ENCODE assay signal across 20 mouse cellular contexts in the genomic region with DNA sequence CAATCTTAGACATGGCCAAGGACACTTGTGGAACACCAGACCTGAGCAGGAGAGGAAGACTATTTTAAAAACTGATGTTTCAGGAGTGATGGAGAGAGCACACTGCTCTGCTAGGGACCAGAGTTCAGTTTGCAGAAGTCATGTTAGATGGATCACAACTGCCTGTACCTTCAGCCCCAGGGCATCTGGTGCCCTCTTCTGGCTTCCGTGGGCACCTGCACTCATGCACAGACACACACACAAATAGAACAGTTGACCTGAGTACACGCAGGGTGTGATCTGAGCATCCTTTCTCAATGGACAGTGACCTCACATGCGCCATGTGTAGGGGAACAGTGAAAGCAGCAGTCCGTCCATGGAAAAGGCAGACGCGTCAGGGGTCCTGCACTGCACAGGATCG. TPM values are rescaled to one million over a fixed set of nuclear protein-coding genes. Genes with fewer than 3 reads are reported as not detected.
DNase-seq lines count a peak whose midpoint lies in the region; ATAC-seq and TF ChIP-seq lines count a peak whose summit lies in the region.
"Had no signal": no experiment of that assay in that cellular context is flagged by ENCODE, and none has a peak within 500 bp of the region (broad histone marks: within the 10 kb centered on the region; RNA-seq: fewer than 3 reads in every experiment).

No protein-coding gene starts in this region.

- no peaks in the 10 kb centered on the region for H3K4me1 ChIP-seq in forebrain, postnatal 0 days (ENCODE audit: insufficient read depth)
- no peaks in the 10 kb centered on the region for H3K4me1 ChIP-seq in forebrain, embryonic 10.5 days
- no peaks in the 10 kb centered on the region for H3K4me1 ChIP-seq in liver, embryonic 14.5 days (replicated peaks; ENCODE audit: control insufficient read depth in 2 of 2, insufficient read depth in 2 of 2, low read length in 1 of 2)
- H3K4me1 ChIP-seq in liver, embryonic 12.5 days: no peaks in the 10 kb centered on the region
- peaks cover 7% of the 10 kb centered on the region; the same call in 1 of the 2 replicates for H3K4me1 ChIP-seq in bone marrow, adult 2 months (ENCODE audit: control insufficient read depth, insufficient read depth, low read length)
- H3K4me1 ChIP-seq in kidney, embryonic 14.5 days (ENCODE audit: control insufficient read depth, insufficient read depth, low read length): no peaks in the 10 kb centered on the region
- H3K4me1 ChIP-seq: embryonic facial prominence, embryonic 10.5 days; hindbrain, embryonic 15.5 days; kidney, embryonic 15.5 days; lung, embryonic 15.5 days had no signal

- H3K27ac ChIP-seq in forebrain, postnatal 0 days (ENCODE audit: low read depth, low read length): no peak overlapping the region
- no peak overlapping the region for H3K27ac ChIP-seq in forebrain, embryonic 10.5 days
- H3K27ac ChIP-seq in liver, embryonic 14.5 days: no peak overlapping the region
- H3K27ac ChIP-seq in liver, embryonic 12.5 days: no peak overlapping the region
- H3K27ac ChIP-seq in bone marrow, adult 2 months (ENCODE audit: control insufficient read depth, insufficient read depth, low read depth, low read length, poor library complexity): no peak overlapping the region
- H3K27ac ChIP-seq in kidney, embryonic 14.5 days (ENCODE audit: low read depth, low read length): no peak overlapping the region
- H3K27ac ChIP-seq: embryonic facial prominence, embryonic 10.5 days; hindbrain, embryonic 15.5 days; kidney, embryonic 15.5 days; lung, embryonic 15.5 days; midbrain, embryonic 10.5 days had no signal

- peak; percentile 22; the same call in 1 of the 2 replicates for TF ChIP-seq CTCF in forebrain, postnatal 0 days (IDR thresholded peaks at IDR 0.05; ENCODE audit: low read depth)
- peak; percentile 74 for TF ChIP-seq CTCF in liver, embryonic 14.5 days (IDR thresholded peaks at IDR 0.05; ENCODE audit: low read depth)
- peak; percentile 49; the same call in 1 of the 2 replicates for TF ChIP-seq CTCF in bone marrow, adult 2 months (IDR thresholded peaks at IDR 0.05; ENCODE audit: control insufficient read depth, insufficient read depth, low read length)

- H3K4me2 ChIP-seq in forebrain, postnatal 0 days (ENCODE audit: low read depth): no peak overlapping the region
- no peak overlapping the region for H3K4me2 ChIP-seq in liver, embryonic 14.5 days (ENCODE audit: low read depth)
- H3K4me2 ChIP-seq in liver, embryonic 12.5 days: no peak overlapping the region
- H3K4me2 ChIP-seq in kidney, embryonic 14.5 days (replicated peaks; ENCODE audit: low read depth, low read length): no peak overlapping the region
- H3K4me2 ChIP-seq: hindbrain, embryonic 15.5 days; kidney, embryonic 15.5 days; lung, embryonic 15.5 days had no signal

- peaks cover 52% of the 10 kb centered on the region for H3K36me3 ChIP-seq in forebrain, postnatal 0 days (ENCODE audit: insufficient read depth)
- H3K36me3 ChIP-seq in forebrain, embryonic 10.5 days (replicated peaks): peaks cover 99% of the 10 kb centered on the region
- peaks cover 83% of the 10 kb centered on the region for H3K36me3 ChIP-seq in liver, embryonic 14.5 days (replicated peaks; ENCODE audit: control insufficient read depth, insufficient read depth, low read depth)
- peaks cover 100% of the 10 kb centered on the region for H3K36me3 ChIP-seq in liver, embryonic 12.5 days
- peaks cover 93% of the 10 kb centered on the region for H3K36me3 ChIP-seq in kidney, embryonic 14.5 days (ENCODE audit: control insufficient read depth, insufficient read depth, low read length)

- no peaks in the 10 kb centered on the region for H3K27me3 ChIP-seq in forebrain, postnatal 0 days (ENCODE audit: insufficient read depth, low read length)
- H3K27me3 ChIP-seq in forebrain, embryonic 10.5 days (ENCODE audit: poor library complexity, severe bottlenecking): no peaks in the 10 kb centered on the region
- no peaks in the 10 kb centered on the region for H3K27me3 ChIP-seq in liver, embryonic 14.5 days (ENCODE audit: control insufficient read depth, insufficient read depth, low read length)
- H3K27me3 ChIP-seq in liver, embryonic 12.5 days (replicated peaks): no peaks in the 10 kb centered on the region
- H3K27me3 ChIP-seq in kidney, embryonic 14.5 days (ENCODE audit: control insufficient read depth, insufficient read depth, low read length): no peaks in the 10 kb centered on the region
- H3K27me3 ChIP-seq: hindbrain, embryonic 15.5 days; kidney, embryonic 15.5 days; lung, embryonic 15.5 days; Patski had no signal

- no peak for DNase-seq in forebrain, postnatal 0 days
- DNase-seq in forebrain, embryonic 10.5 days (ENCODE audit: extremely low spot score, low spot score): no peak
- DNase-seq in liver, embryonic 14.5 days (ENCODE audit: low read depth in 3 of 3, low spot score in 3 of 3): no peak
- peak; percentile 54 for DNase-seq in 416B (ENCODE audit: low read depth)
- DNase-seq in cerebellum, adult 18-20 months: no peak
- DNase-seq: adrenal gland, adult 2 months; B cell, adult 2 months; cerebellum, postnatal 10 days; heart, adult 11 months; heart, postnatal 14 days; left cerebral cortex, postnatal 4 days had no signal

- no peak for TF ChIP-seq POLR2A in bone marrow, adult 2 months (IDR thresholded peaks at IDR 0.05; ENCODE audit: borderline replicate concordance, control insufficient read depth, low read depth, low read length)

- TF ChIP-seq EP300 in liver, embryonic 14.5 days (IDR thresholded peaks at IDR 0.05; ENCODE audit: low read depth): no peak

- WGBS in forebrain, postnatal 0 days: 96% methylated on average over 7 of the region's 7 CpGs
- 96% methylated on average over 7 of the region's 7 CpGs for WGBS in forebrain, embryonic 10.5 days
- 91% methylated on average over 7 of the region's 7 CpGs for WGBS in liver, embryonic 14.5 days (ENCODE audit: insufficient replicate concordance)
- 89% methylated on average over 7 of the region's 7 CpGs for WGBS in liver, embryonic 12.5 days (ENCODE audit: insufficient replicate concordance)
- 91% methylated on average over 7 of the region's 7 CpGs for WGBS in bone marrow, adult 2 months
- 94% methylated on average over 7 of the region's 7 CpGs for WGBS in kidney, embryonic 14.5 days

- H3K9me3 ChIP-seq in forebrain, postnatal 0 days (ENCODE audit: low read length): no peaks in the 10 kb centered on the region
- no peaks in the 10 kb centered on the region for H3K9me3 ChIP-seq in forebrain, embryonic 10.5 days
- H3K9me3 ChIP-seq in liver, embryonic 14.5 days (ENCODE audit: control insufficient read depth, low read length): no peaks in the 10 kb centered on the region
- no peaks in the 10 kb centered on the region for H3K9me3 ChIP-seq in liver, embryonic 12.5 days (replicated peaks)
- no peaks in the 10 kb centered on the region for H3K9me3 ChIP-seq in kidney, embryonic 14.5 days (ENCODE audit: control insufficient read depth, low read length)
- H3K9me3 ChIP-seq: hindbrain, embryonic 15.5 days; kidney, embryonic 15.5 days; lung, embryonic 15.5 days; midbrain, embryonic 10.5 days had no signal

- ATAC-seq in forebrain, postnatal 0 days: no peak
- ATAC-seq in liver, embryonic 14.5 days (ENCODE audit: insufficient read depth): no peak
- no peak for ATAC-seq in liver, embryonic 12.5 days
- no peak for ATAC-seq in kidney, embryonic 14.5 days (ENCODE audit: low FRiP score, low TSS enrichment)
- ATAC-seq: Patski had no signal

- no peak overlapping the region for H3K9ac ChIP-seq in forebrain, postnatal 0 days
- no peak overlapping the region for H3K9ac ChIP-seq in liver, embryonic 14.5 days (replicated peaks)
- H3K9ac ChIP-seq in liver, embryonic 12.5 days: no peak overlapping the region
- H3K9ac ChIP-seq in kidney, embryonic 14.5 days (ENCODE audit: low read depth, low read length): no peak overlapping the region
- H3K9ac ChIP-seq: hindbrain, embryonic 15.5 days; kidney, embryonic 15.5 days; lung, embryonic 15.5 days had no signal

- H3K4me3 ChIP-seq in forebrain, postnatal 0 days (ENCODE audit: low read depth, low read length): no peak overlapping the region
- H3K4me3 ChIP-seq in forebrain, embryonic 10.5 days: no peak overlapping the region
- no peak overlapping the region for H3K4me3 ChIP-seq in liver, embryonic 14.5 days (ENCODE audit: insufficient read depth in 1 of 2, low read depth in 2 of 2, low read length in 2 of 2)
- H3K4me3 ChIP-seq in liver, embryonic 12.5 days: no peak overlapping the region
- no peak overlapping the region for H3K4me3 ChIP-seq in bone marrow, adult 2 months (replicated peaks; ENCODE audit: control insufficient read depth, low read depth, low read length)
- H3K4me3 ChIP-seq in kidney, embryonic 14.5 days (ENCODE audit: low read length): no peak overlapping the region
- H3K4me3 ChIP-seq: embryonic facial prominence, embryonic 10.5 days; hindbrain, embryonic 15.5 days; kidney, embryonic 15.5 days; lung, embryonic 15.5 days; midbrain, embryonic 10.5 days had no signal

RNA-seq across cellular contexts. Expression of gene Ctu2, which starts 7.9 kb away (rescaled TPM):
- 58.0 and 69.7 TPM in 2 replicates for total RNA-seq in forebrain, postnatal 0 days (2014; rRNA removed)
- 89.7 and 99.5 TPM in 2 replicates for polyA plus RNA-seq in forebrain, postnatal 0 days (2015; fragmentation: Nextera tagmentation; extraction: Ambion mirVana)
- polyA plus RNA-seq in forebrain, embryonic 10.5 days (2016; fragmentation: Nextera tagmentation; extraction: Ambion mirVana): 84.7 and 89.1 TPM in 2 replicates
- 7.2 and 11.7 TPM in 2 replicates for polyA plus RNA-seq in liver, embryonic 14.5 days (2012; rRNA removed)
- 13.9 and 16.8 TPM in 2 replicates for polyA plus RNA-seq in liver, embryonic 14.5 days (2014; fragmentation: Nextera tagmentation; extraction: Ambion mirVana)
- polyA plus RNA-seq in liver, embryonic 12.5 days (2016; fragmentation: Nextera tagmentation; extraction: Ambion mirVana): 37.1 and 38.7 TPM in 2 replicates
- 62.9 and 122 TPM in 2 replicates for polyA plus RNA-seq in bone marrow, adult 2 months (2011; ENCODE audit: insufficient read depth, insufficient read length, low replicate concordance, missing spikeins)
- 50.4 and 51.6 TPM in 2 replicates for polyA plus RNA-seq in kidney, embryonic 14.5 days (2014; fragmentation: Nextera tagmentation; extraction: Ambion mirVana)

RNA-seq across cellular contexts. Expression of gene Rnf166, which starts 8.0 kb away (rescaled TPM):
- total RNA-seq in forebrain, postnatal 0 days (2014; rRNA removed): 32.1 TPM in 2 replicates
- 26.2 and 26.5 TPM in 2 replicates for polyA plus RNA-seq in forebrain, postnatal 0 days (2015; fragmentation: Nextera tagmentation; extraction: Ambion mirVana)
- 31.0 and 33.0 TPM in 2 replicates for polyA plus RNA-seq in forebrain, embryonic 10.5 days (2016; fragmentation: Nextera tagmentation; extraction: Ambion mirVana)
- 10.0 and 12.6 TPM in 2 replicates for polyA plus RNA-seq in liver, embryonic 14.5 days (2012; rRNA removed)
- polyA plus RNA-seq in liver, embryonic 14.5 days (2014; fragmentation: Nextera tagmentation; extraction: Ambion mirVana): 8.7 and 9.3 TPM in 2 replicates
- 16.6 and 17.3 TPM in 2 replicates for polyA plus RNA-seq in liver, embryonic 12.5 days (2016; fragmentation: Nextera tagmentation; extraction: Ambion mirVana)
- 17.4 and 32.7 TPM in 2 replicates for polyA plus RNA-seq in bone marrow, adult 2 months (2011; ENCODE audit: insufficient read depth, insufficient read length, low replicate concordance, missing spikeins)
- 33.5 and 35.3 TPM in 2 replicates for polyA plus RNA-seq in kidney, embryonic 14.5 days (2014; fragmentation: Nextera tagmentation; extraction: Ambion mirVana)

RNA-seq across cellular contexts. Expression of gene Snai3, which starts 23.3 kb away (rescaled TPM):
- total RNA-seq in forebrain, postnatal 0 days (2014; rRNA removed): 0.23 TPM in 1 of 2 replicates, not detected in the other
- polyA plus RNA-seq in forebrain, postnatal 0 days (2015; fragmentation: Nextera tagmentation; extraction: Ambion mirVana): not detected in 2 replicates
- polyA plus RNA-seq in forebrain, embryonic 10.5 days (2016; fragmentation: Nextera tagmentation; extraction: Ambion mirVana): 0.18 and 0.22 TPM in 2 replicates
- 0.16 and 0.23 TPM in 2 replicates for polyA plus RNA-seq in liver, embryonic 14.5 days (2012; rRNA removed)
- polyA plus RNA-seq in liver, embryonic 14.5 days (2014; fragmentation: Nextera tagmentation; extraction: Ambion mirVana): 0.30 and 0.41 TPM in 2 replicates
- polyA plus RNA-seq in liver, embryonic 12.5 days (2016; fragmentation: Nextera tagmentation; extraction: Ambion mirVana): 0.18 and 0.36 TPM in 2 replicates
- polyA plus RNA-seq in bone marrow, adult 2 months (2011; ENCODE audit: insufficient read depth, insufficient read length, low replicate concordance, missing spikeins): 2.2 TPM in 1 of 2 replicates, not detected in the other
- 0.23 and 0.51 TPM in 2 replicates for polyA plus RNA-seq in kidney, embryonic 14.5 days (2014; fragmentation: Nextera tagmentation; extraction: Ambion mirVana)
- total RNA-seq: adrenal gland, adult 2 months; left cerebral cortex, postnatal 4 days had no signal
- polyA plus RNA-seq: hindbrain, embryonic 15.5 days; midbrain, embryonic 10.5 days had no signal

RNA-seq across cellular contexts. Expression of gene Mvd, which starts 40.7 kb away (rescaled TPM):
- 53.4 and 84.0 TPM in 2 replicates for total RNA-seq in forebrain, postnatal 0 days (2014; rRNA removed)
- polyA plus RNA-seq in forebrain, postnatal 0 days (2015; fragmentation: Nextera tagmentation; extraction: Ambion mirVana): 66.7 and 73.9 TPM in 2 replicates
- 52.1 and 54.2 TPM in 2 replicates for polyA plus RNA-seq in forebrain, embryonic 10.5 days (2016; fragmentation: Nextera tagmentation; extraction: Ambion mirVana)
- 21.6 and 23.3 TPM in 2 replicates for polyA plus RNA-seq in liver, embryonic 14.5 days (2012; rRNA removed)
- polyA plus RNA-seq in liver, embryonic 14.5 days (2014; fragmentation: Nextera tagmentation; extraction: Ambion mirVana): 15.3 and 17.2 TPM in 2 replicates
- 29.3 and 31.4 TPM in 2 replicates for polyA plus RNA-seq in liver, embryonic 12.5 days (2016; fragmentation: Nextera tagmentation; extraction: Ambion mirVana)
- polyA plus RNA-seq in bone marrow, adult 2 months (2011; ENCODE audit: insufficient read depth, insufficient read length, low replicate concordance, missing spikeins): 2.4 and 6.3 TPM in 2 replicates
- polyA plus RNA-seq in kidney, embryonic 14.5 days (2014; fragmentation: Nextera tagmentation; extraction: Ambion mirVana): 23.2 and 36.1 TPM in 2 replicates

RNA-seq across cellular contexts. Expression of gene Cyba, which starts 51.1 kb away (rescaled TPM):
- 14.2 and 17.9 TPM in 2 replicates for total RNA-seq in forebrain, postnatal 0 days (2014; rRNA removed)
- 37.9 and 40.6 TPM in 2 replicates for polyA plus RNA-seq in forebrain, postnatal 0 days (2015; fragmentation: Nextera tagmentation; extraction: Ambion mirVana)
- 70.0 and 75.7 TPM in 2 replicates for polyA plus RNA-seq in forebrain, embryonic 10.5 days (2016; fragmentation: Nextera tagmentation; extraction: Ambion mirVana)
- 71.3 and 74.6 TPM in 2 replicates for polyA plus RNA-seq in liver, embryonic 14.5 days (2012; rRNA removed)
- 129 and 146 TPM in 2 replicates for polyA plus RNA-seq in liver, embryonic 14.5 days (2014; fragmentation: Nextera tagmentation; extraction: Ambion mirVana)
- polyA plus RNA-seq in liver, embryonic 12.5 days (2016; fragmentation: Nextera tagmentation; extraction: Ambion mirVana): 149 and 160 TPM in 2 replicates
- polyA plus RNA-seq in bone marrow, adult 2 months (2011; ENCODE audit: insufficient read depth, insufficient read length, low replicate concordance, missing spikeins): 168 and 494 TPM in 2 replicates
- polyA plus RNA-seq in kidney, embryonic 14.5 days (2014; fragmentation: Nextera tagmentation; extraction: Ambion mirVana): 186 and 216 TPM in 2 replicates

Comparison
In these comparisons a context has a peak if more than half of its experiments do, and no peak if none do; other contexts are left out.
1. CTCF ChIP-seq: peak in every context shown above with its lines; median percentile 74 in liver, embryonic 14.5 days; 49 in bone marrow, adult 2 months; 22 in forebrain, postnatal 0 days.